Mouse (Mus musculus): ENCODE measurements around the gene Pde4d. TPM values are rescaled to one million over a fixed set of nuclear protein-coding genes. Genes with fewer than 3 reads are reported as not detected.

Gene Pde4d
- polyA plus RNA-seq, 1 experiment from 2014 or later: 12.9 TPM

GRCm38 (mm10) chr13:109298852-109299251, 849.1 kb downstream of the Pde4d start:
- Histone ChIP-seq H3K4me2 (ENCODE audit: low read depth, low read length) (peak overlapping the region; percentile 13; the same call in 1 of the 2 replicates), H3K27ac (ENCODE audit: low read length) (no peak overlapping the region), H3K9me3 (replicated peaks; ENCODE audit: control insufficient read depth, low read length) (no peaks in the 10 kb centered on the region), H3K4me3 (ENCODE audit: low read depth, low read length) (no peak overlapping the region), H3K9ac (ENCODE audit: low read depth, low read length) (no peak overlapping the region), H3K4me1 (ENCODE audit: control insufficient read depth, low read depth, low read length) (no peaks in the 10 kb centered on the region), H3K36me3 (ENCODE audit: control insufficient read depth, insufficient read depth) (no peaks in the 10 kb centered on the region), H3K27me3 (ENCODE audit: control insufficient read depth, insufficient read depth, low read depth, low read length) (no peaks in the 10 kb centered on the region)
- 0 out of 2 replicates have a peak, but pooled peaks have one; percentile 24 for ATAC-seq (ENCODE audit: low read depth)
- WGBS (ENCODE audit: insufficient replicate concordance): 19% methylated on average over 7 of the region's 7 CpGs

- no peak for ATAC-seq (ENCODE audit: low read depth)
- Histone ChIP-seq H3K4me2 (ENCODE audit: low read depth, low read length) (no peak overlapping the region), H3K36me3 (ENCODE audit: control insufficient read depth, insufficient read depth) (no peaks in the 10 kb centered on the region), H3K27me3 (ENCODE audit: control insufficient read depth, insufficient read depth, low read depth, low read length) (no peaks in the 10 kb centered on the region), H3K9ac (ENCODE audit: low read depth, low read length) (no peak overlapping the region), H3K4me1 (ENCODE audit: control insufficient read depth, low read depth, low read length) (no peaks in the 10 kb centered on the region), H3K9me3 (replicated peaks; ENCODE audit: control insufficient read depth, low read length) (no peaks in the 10 kb centered on the region), H3K27ac (ENCODE audit: low read length) (no peak overlapping the region), H3K4me3 (ENCODE audit: low read depth, low read length) (no peak overlapping the region)
- WGBS (ENCODE audit: insufficient replicate concordance): 71% methylated on average over 12 of the region's 12 CpGs
Observed at GRCm38 (mm10) chr13:109299511-109300250, 849.9 kb downstream of the Pde4d start.

GRCm38 (mm10) chr13:109312542-109312941, 862.8 kb downstream of the Pde4d start:
- no peak overlapping the region for H3K9ac ChIP-seq (ENCODE audit: low read depth, low read length)
- no peak overlapping the region for H3K27ac ChIP-seq (ENCODE audit: low read length)
- no peak overlapping the region for H3K4me3 ChIP-seq (ENCODE audit: low read depth, low read length)
- H3K4me2 ChIP-seq (ENCODE audit: low read depth, low read length): no peak overlapping the region
- no peaks in the 10 kb centered on the region for H3K27me3 ChIP-seq (ENCODE audit: control insufficient read depth, insufficient read depth, low read depth, low read length)
- 64% methylated on average over 7 of the region's 7 CpGs for WGBS (ENCODE audit: insufficient replicate concordance)
- H3K9me3 ChIP-seq (replicated peaks; ENCODE audit: control insufficient read depth, low read length): no peaks in the 10 kb centered on the region
- no peak for ATAC-seq (ENCODE audit: low read depth)
- no peaks in the 10 kb centered on the region for H3K36me3 ChIP-seq (ENCODE audit: control insufficient read depth, insufficient read depth)
- H3K4me1 ChIP-seq (ENCODE audit: control insufficient read depth, low read depth, low read length): no peaks in the 10 kb centered on the region; the same call in 1 of the 2 replicates

- ATAC-seq (ENCODE audit: low read depth): peak; percentile 76
- H3K9ac ChIP-seq (ENCODE audit: low read depth, low read length): no peak overlapping the region
- no peaks in the 10 kb centered on the region for H3K36me3 ChIP-seq (ENCODE audit: control insufficient read depth, insufficient read depth)
- no peak overlapping the region for H3K4me3 ChIP-seq (ENCODE audit: low read depth, low read length)
- no peaks in the 10 kb centered on the region; the same call in 1 of the 2 replicates for H3K4me1 ChIP-seq (ENCODE audit: control insufficient read depth, low read depth, low read length)
- H3K9me3 ChIP-seq (replicated peaks; ENCODE audit: control insufficient read depth, low read length): no peaks in the 10 kb centered on the region
- H3K27me3 ChIP-seq (ENCODE audit: control insufficient read depth, insufficient read depth, low read depth, low read length): no peaks in the 10 kb centered on the region
- 48% methylated on average over 9 of the region's 9 CpGs for WGBS (ENCODE audit: insufficient replicate concordance)
- no peak overlapping the region for H3K4me2 ChIP-seq (ENCODE audit: low read depth, low read length)
- H3K27ac ChIP-seq (ENCODE audit: low read length): no peak overlapping the region
Observed at GRCm38 (mm10) chr13:109315608-109316007, 865.9 kb downstream of the Pde4d start.

GRCm38 (mm10) chr13:109317644-109318043, 867.9 kb downstream of the Pde4d start:
- H3K27ac ChIP-seq (ENCODE audit: low read length): no peak overlapping the region
- H3K27me3 ChIP-seq (ENCODE audit: control insufficient read depth, insufficient read depth, low read depth, low read length): no peaks in the 10 kb centered on the region
- H3K9ac ChIP-seq (ENCODE audit: low read depth, low read length): no peak overlapping the region
- H3K4me2 ChIP-seq (ENCODE audit: low read depth, low read length): no peak overlapping the region
- ATAC-seq (ENCODE audit: low read depth): no peak
- H3K36me3 ChIP-seq (ENCODE audit: control insufficient read depth, insufficient read depth): no peaks in the 10 kb centered on the region
- H3K4me3 ChIP-seq (ENCODE audit: low read depth, low read length): no peak overlapping the region
- no peaks in the 10 kb centered on the region for H3K9me3 ChIP-seq (replicated peaks; ENCODE audit: control insufficient read depth, low read length)
- 74% methylated on average over 2 of the region's 2 CpGs for WGBS (ENCODE audit: insufficient replicate concordance)
- no peaks in the 10 kb centered on the region; the same call in 1 of the 2 replicates for H3K4me1 ChIP-seq (ENCODE audit: control insufficient read depth, low read depth, low read length)

- no peaks in the 10 kb centered on the region for H3K9me3 ChIP-seq (replicated peaks; ENCODE audit: control insufficient read depth, low read length)
- WGBS (ENCODE audit: insufficient replicate concordance): 45% methylated on average over 3 of the region's 3 CpGs
- no peak overlapping the region for H3K27ac ChIP-seq (ENCODE audit: low read length)
- no peak overlapping the region for H3K9ac ChIP-seq (ENCODE audit: low read depth, low read length)
- no peaks in the 10 kb centered on the region; the same call in 1 of the 2 replicates for H3K4me1 ChIP-seq (ENCODE audit: control insufficient read depth, low read depth, low read length)
- H3K4me2 ChIP-seq (ENCODE audit: low read depth, low read length): no peak overlapping the region
- no peaks in the 10 kb centered on the region for H3K36me3 ChIP-seq (ENCODE audit: control insufficient read depth, insufficient read depth)
- no peak for ATAC-seq (ENCODE audit: low read depth)
- no peak overlapping the region for H3K4me3 ChIP-seq (ENCODE audit: low read depth, low read length)
- H3K27me3 ChIP-seq (ENCODE audit: control insufficient read depth, insufficient read depth, low read depth, low read length): no peaks in the 10 kb centered on the region
Observed at GRCm38 (mm10) chr13:109318434-109318998, 868.8 kb downstream of the Pde4d start.

- H3K4me2 ChIP-seq (ENCODE audit: low read depth, low read length): no peak overlapping the region
- no peak overlapping the region for H3K27ac ChIP-seq (ENCODE audit: low read length)
- no peak overlapping the region for H3K9ac ChIP-seq (ENCODE audit: low read depth, low read length)
- WGBS (ENCODE audit: insufficient replicate concordance): 44% methylated on average over 5 of the region's 5 CpGs
- no peaks in the 10 kb centered on the region for H3K27me3 ChIP-seq (ENCODE audit: control insufficient read depth, insufficient read depth, low read depth, low read length)
- no peaks in the 10 kb centered on the region for H3K9me3 ChIP-seq (replicated peaks; ENCODE audit: control insufficient read depth, low read length)
- no peak overlapping the region for H3K4me3 ChIP-seq (ENCODE audit: low read depth, low read length)
- H3K4me1 ChIP-seq (ENCODE audit: control insufficient read depth, low read depth, low read length): no peaks in the 10 kb centered on the region
- ATAC-seq (ENCODE audit: low read depth): no peak
- no peaks in the 10 kb centered on the region for H3K36me3 ChIP-seq (ENCODE audit: control insufficient read depth, insufficient read depth)
Observed at GRCm38 (mm10) chr13:109326061-109326460, 876.3 kb downstream of the Pde4d start.

GRCm38 (mm10) chr13:109331563-109331962, 881.8 kb downstream of the Pde4d start:
- no peak for ATAC-seq (ENCODE audit: low read depth)
- no peak overlapping the region for H3K27ac ChIP-seq (ENCODE audit: low read length)
- H3K36me3 ChIP-seq (ENCODE audit: control insufficient read depth, insufficient read depth): no peaks in the 10 kb centered on the region
- H3K9me3 ChIP-seq (replicated peaks; ENCODE audit: control insufficient read depth, low read length): no peaks in the 10 kb centered on the region
- no peak overlapping the region for H3K9ac ChIP-seq (ENCODE audit: low read depth, low read length)
- no peak overlapping the region for H3K4me3 ChIP-seq (ENCODE audit: low read depth, low read length)
- WGBS (ENCODE audit: insufficient replicate concordance): 39% methylated on average over 1 of the region's 1 CpGs
- no peaks in the 10 kb centered on the region for H3K4me1 ChIP-seq (ENCODE audit: control insufficient read depth, low read depth, low read length)
- no peaks in the 10 kb centered on the region for H3K27me3 ChIP-seq (ENCODE audit: control insufficient read depth, insufficient read depth, low read depth, low read length)
- no peak overlapping the region for H3K4me2 ChIP-seq (ENCODE audit: low read depth, low read length)

- Histone ChIP-seq H3K27me3 (ENCODE audit: control insufficient read depth, insufficient read depth, low read depth, low read length) (no peaks in the 10 kb centered on the region), H3K36me3 (ENCODE audit: control insufficient read depth, insufficient read depth) (no peaks in the 10 kb centered on the region), H3K9me3 (replicated peaks; ENCODE audit: control insufficient read depth, low read length) (no peaks in the 10 kb centered on the region), H3K4me3 (ENCODE audit: low read depth, low read length) (no peak overlapping the region), H3K4me1 (ENCODE audit: control insufficient read depth, low read depth, low read length) (no peaks in the 10 kb centered on the region), H3K9ac (ENCODE audit: low read depth, low read length) (no peak overlapping the region), H3K27ac (ENCODE audit: low read length) (no peak overlapping the region), H3K4me2 (ENCODE audit: low read depth, low read length) (no peak overlapping the region)
- ATAC-seq (ENCODE audit: low read depth): no peak
- 42% methylated on average over 3 of the region's 3 CpGs for WGBS (ENCODE audit: insufficient replicate concordance)
Observed at GRCm38 (mm10) chr13:109341902-109342301, 892.2 kb downstream of the Pde4d start.
